Mouse (Mus musculus): ENCODE measurements at regions not wholly inside any gene's neighbourhood (a gene's known extent, or its start where the extent isn't known, plus 50 kb on each side); places are given as distances from the start of the nearest gene placed in this dataset.

- TF ChIP-seq EP300 (IDR thresholded peaks at IDR 0.05; ENCODE audit: low read depth) (no peak), CTCF (IDR thresholded peaks at IDR 0.05; ENCODE audit: low read depth) (no peak)
Measured at GRCm38 (mm10) chr15:86719088-86719487, 504.8 kb downstream of the Tbc1d22a start.

Measured in heart, postnatal 0 days (tissue).